Mouse (Mus musculus): Measurements from ENCODE around the gene Dppa4.
"Not testable (repeated sequence)": the region's sequence is repeated elsewhere in the genome, so short reads cannot be mapped to it uniquely, and the experiment has no call there.

The Dppa4 gene

DNA sequence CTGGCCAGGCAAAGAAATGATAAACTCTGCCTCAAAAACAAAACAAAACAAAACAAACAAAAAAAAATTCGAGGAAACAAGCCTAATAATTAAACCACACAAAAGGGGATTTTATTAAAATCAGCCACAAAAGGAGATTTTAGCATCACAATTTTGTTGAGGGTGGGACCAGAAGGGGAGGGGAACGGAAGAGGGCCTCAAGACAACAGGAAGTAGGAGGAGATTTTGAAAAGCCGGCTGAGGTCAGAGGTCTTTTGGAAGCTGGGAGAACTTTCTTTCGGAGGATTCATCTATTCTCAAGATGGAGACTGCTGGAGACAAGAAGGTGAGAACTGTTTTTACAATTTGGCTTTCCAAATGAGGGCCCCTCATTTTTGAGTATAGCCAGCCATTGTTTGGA is at the start of gene Dppa4:
Gene Dppa4 (plus strand): TSS at position 217 of the 400 bp plus-strand sequence.
- no peak for DNase-seq (ENCODE audit: low spot score in 2 of 2)

DNA sequence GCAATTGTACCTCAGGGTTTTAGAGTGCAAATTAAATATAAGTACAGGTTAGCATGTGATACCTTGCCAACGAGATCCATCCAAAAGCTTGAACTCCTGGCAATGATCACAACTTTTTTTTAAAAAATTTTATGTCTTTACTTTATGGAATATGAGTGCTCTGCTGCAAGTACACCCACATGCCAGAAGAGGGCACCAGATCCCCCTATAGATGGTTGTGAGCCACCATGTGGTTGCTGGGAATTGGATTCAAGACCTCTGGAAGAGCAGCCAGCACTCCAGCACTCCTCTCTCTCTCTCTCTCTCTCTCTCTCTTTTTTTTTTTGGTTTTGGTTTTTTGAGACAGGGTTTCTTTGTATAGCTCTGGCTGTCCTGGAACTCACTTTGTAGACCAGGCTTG is 48.5 kb upstream of the Dppa4 start:
- no peak for DNase-seq (ENCODE audit: low spot score in 2 of 2)

DNA sequence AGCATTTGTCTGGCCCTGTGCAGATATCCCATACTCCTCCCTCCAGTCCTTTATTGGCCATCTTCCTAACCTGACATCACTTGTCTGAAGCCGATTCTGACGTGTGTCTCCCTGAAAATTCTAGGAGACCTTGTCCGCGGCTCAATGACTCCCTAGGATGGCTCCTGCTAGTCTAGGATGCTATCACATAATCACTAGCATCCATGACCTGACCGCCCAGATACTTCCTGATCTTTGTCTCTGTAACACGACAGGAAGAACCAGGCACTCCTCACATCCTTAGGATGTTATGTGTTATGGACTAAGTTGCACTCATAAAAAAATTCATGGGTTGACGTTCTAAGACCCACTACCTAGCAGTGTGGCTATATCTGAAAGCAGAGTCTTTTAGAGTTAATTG is 45.9 kb upstream of the Dppa4 start:
- DNase-seq (ENCODE audit: low spot score in 2 of 2): no peak

DNA sequence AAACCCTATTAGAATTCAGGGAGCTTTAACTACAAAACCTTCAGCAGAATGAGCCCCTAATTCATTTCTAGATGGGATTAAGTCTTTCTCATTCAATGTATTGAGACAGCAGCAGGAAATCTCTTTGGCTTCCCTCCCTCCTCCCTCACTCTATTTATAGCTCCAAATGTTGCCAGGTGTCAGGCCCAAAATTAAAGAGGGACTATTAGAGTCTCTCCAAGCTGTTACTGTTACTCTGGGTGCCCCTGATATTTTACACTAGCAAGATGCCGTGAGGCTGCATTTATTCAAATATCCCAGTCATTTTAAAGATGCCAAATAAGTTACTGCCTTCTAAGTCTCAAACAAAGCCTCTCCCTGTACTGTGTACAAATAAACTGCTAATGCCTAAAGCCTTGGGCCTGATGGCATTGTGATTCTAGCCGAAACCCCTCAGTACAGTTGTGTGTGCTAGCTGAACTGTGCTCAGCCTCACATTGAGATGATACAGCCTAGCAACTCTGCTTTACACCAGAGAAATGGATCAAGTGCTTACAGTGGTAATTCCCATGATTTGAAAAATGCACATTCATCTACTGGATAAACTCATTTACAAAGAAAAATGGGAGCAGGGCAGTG is 36.4 kb upstream of the Dppa4 start:
- no peak for DNase-seq (ENCODE audit: low spot score in 2 of 2)

DNA sequence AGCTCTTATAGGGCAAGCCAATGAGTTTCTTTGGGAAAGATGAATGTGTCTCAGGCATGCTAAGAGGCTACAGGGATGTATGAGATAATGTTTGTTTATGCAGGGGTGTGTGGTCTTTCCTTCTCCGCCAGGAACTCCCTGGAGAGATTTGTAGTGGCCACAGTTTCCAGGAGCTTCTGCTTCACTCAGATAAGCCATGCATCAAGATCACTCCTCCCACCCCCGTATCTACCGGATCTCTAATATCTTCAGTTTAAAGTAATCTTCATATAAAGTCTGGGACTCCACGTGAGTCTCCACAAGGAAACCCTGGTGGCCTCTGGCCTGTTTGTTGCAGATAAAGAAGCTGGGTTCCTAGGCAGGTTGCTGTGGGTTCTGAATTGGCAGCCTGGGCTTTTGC is 30.7 kb upstream of the Dppa4 start:
- DNase-seq (ENCODE audit: low spot score in 2 of 2): no peak

DNA sequence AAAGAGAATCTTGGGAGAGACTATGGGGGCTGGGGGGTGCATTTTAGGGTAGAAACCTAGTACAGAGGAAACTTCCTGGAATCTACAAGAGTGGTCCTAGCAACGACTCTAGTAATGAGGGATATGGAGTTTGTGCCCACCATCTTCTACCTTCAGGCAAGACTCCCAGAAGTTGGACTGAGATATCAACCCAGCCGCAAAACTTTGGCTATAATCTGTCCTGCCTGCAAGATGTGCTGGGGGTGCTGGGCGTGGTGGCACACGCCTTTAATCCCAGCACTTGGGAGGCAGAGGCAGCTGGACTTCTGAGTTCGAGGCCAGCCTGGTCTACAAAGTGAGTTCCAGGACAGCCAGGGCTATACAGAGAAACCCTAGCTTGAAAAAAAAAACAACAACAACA is 28.9 kb upstream of the Dppa4 start:
- no peak for DNase-seq (ENCODE audit: low spot score in 2 of 2)

DNA sequence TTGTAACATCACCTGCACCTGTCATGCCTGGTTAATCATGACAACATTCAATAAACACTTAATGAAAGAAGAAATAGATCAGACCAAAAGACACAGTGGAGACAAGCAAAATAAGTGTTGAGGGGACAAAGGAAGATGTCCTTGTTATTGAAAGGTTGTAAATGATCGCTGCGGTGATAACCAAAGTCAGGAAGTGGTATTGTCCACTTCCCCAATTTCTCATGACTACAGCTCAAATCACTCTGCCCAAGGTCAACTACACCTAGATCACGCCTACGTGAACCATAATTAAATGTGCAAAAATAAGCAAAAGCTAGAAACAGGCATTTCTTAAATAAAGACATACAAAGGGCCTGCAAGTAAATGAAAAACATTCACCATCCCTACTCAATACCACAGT is 24.0 kb upstream of the Dppa4 start:
- no peak for DNase-seq (ENCODE audit: low spot score in 2 of 2)

DNA sequence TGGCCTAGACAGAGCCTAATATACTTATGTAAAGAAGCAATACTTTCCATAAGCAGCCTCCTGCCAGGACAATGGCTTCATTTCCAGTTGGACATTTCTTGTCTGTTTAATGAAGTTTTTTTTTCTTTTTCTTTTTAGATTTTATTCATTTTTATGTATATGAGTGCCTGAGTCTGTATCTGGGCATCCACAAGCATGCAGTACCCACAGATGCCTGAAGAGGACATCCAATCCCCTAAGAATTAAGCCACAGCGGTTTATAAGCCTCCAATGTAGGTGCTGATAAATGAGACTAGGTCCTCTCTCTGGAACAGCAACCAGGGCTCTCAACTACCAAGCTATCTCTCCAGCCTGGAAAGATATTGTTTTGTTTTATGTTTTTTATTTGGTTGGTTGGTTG is 20.6 kb upstream of the Dppa4 start:
- DNase-seq (ENCODE audit: low spot score in 2 of 2): no peak

DNA sequence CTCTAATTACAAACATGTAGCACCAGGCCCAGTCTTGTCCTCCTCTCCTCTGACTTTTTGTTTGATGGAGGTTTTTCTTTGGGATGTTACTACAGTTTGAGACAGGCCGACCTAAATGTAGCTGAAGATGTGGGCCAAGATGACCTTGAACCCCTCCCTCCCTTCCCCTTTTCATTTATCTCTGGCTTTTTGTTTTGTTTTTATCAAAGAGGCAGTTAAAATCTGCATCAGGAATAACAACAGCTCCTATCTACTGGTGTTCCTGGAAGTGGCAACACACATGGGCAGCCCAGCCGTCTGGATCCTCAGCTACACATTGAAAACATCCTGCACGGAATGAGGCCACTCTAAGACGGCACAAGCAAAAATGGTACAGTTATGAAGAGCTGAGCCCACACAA is 17.7 kb upstream of the Dppa4 start:
- no peak for DNase-seq (ENCODE audit: low spot score in 2 of 2)

DNA sequence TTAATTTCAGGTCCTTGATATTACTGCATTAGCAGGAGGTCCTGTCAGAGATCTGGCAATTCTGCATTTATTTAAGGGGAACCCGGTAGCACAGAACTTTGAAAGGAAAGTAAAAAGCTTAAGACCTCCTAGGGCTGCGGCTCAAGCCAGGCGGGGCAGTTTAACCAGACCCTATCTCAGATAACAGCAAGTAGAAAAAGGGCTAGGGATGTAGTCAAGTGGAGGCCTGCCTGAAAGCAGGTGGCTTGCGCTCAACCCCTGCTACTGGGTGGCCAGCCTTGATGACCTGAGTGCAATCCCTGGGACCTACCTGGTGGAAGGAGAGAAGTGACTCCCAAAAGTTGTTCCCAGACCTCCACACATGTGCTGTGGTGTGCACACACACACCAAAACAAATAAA is 6.6 kb upstream of the Dppa4 start:
- no peak for DNase-seq (ENCODE audit: low spot score in 2 of 2)

DNA sequence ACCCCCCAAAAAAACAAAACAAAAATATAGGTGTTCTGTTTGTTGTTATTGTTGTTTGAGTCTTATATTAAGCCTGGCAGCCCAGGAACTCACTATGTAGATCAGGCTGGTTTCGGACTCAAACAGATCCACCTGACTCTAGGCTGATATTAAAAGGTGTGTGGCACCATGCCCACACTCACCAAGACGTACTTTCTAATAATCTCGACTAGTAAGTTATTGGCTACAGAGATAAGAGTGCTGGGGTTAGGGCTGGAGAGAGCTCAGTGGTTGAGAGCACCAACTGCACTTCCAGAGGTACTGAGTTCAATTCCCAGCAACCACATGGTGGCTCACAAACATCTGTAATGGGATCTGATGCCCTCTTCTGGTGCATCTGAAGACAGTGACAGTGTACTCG is 2.6 kb upstream of the Dppa4 start:
- no peak for DNase-seq (ENCODE audit: low spot score in 2 of 2)

DNA sequence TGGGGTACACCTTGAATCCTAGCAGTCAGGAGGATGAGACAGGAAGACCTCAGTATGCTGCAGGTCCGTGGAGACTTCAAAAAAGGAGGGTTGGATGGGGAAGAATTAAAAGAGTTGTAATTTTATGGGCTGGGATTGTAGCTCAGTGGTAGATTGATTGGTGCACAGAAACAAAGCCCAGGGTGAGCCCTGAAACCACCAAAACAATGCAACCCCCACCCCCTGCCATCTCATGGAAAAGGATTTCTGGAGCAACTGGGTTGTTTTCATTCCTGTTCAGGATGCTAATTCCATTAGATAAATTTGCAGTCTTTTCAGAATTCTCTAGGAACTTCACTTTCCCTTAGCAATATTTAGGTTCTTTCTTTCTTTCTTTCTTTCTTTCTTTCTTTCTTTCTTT is 732 bp upstream of the Dppa4 start:
- no peak for DNase-seq (ENCODE audit: low spot score in 2 of 2)

DNA sequence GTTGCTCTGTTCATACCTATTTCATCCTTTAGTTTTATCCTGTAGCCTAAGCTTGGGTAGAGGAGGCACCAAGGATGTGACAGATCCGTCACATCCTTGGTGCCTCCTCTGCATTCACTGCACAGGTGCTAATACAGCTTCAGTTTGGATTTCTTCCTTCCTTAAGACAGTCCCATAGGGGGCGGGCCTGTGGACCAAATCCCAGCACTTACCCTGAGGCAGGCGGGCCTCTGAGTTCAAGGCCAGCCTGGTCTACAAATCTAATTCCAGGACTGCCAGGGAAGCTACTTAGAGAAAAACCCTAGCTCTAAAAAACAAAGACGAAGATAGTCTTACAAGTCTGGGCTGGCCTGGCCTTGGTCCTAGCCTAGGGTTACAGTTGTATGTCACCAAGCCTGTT is 2.0 kb downstream of the Dppa4 start:
- no peak for DNase-seq (ENCODE audit: low spot score in 2 of 2)

DNA sequence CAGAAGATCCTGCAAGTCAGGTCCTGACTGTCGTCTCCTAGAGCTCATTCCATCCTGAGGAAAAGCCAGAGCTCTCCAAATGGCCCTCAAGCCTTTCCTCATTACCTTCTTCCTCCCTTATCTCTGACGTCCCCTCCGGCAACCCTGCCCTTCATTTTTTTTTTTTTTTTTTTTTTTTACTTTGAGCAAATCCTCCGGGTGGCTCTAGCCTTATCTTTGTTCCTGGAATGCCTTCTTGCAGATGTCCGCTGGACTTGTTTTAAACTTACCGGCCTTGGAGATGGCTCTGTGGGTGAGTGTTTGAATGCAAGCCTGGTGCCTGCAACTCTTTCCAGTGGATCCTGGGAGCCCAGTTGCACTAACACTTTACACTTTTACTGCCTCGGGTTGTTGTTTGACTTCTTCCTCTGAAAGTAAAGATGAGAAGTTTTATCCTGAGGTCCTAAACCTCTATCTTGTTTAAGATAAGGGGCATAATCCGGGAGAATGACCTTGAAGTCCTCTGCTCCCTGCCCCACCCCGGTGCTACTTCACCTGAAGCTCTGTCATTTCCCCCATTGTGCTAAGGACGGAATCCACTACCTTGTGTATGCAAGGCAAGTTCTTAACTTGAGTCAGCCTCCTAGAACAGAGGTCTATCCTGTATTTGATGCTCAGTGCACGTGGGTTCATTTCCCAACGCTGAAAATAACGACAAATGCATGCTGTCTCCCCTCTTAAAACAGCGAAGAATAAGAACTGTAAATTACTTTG is 14.0 kb downstream of the Dppa4 start:
- no peak for DNase-seq (ENCODE audit: low spot score in 2 of 2)

DNA sequence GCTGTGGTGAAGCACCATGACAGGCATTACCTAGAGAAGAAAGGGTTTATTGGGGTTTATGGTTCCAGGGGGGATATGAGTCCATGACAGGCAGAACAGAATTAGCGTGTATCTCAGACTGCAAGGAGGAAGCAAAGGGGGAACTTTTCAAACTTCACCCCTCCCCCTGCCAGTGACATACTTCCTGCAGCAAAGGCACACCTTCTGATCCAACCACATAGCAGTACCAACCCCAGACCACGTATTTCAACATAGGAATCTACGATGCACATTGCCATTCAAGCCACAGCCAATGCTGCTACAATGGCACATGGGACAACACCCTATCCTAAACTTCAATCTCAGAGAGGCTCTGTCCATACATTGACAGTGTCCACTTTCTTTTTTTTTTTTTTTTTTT is 16.4 kb downstream of the Dppa4 start:
- no peak for DNase-seq (ENCODE audit: low spot score in 2 of 2)

DNA sequence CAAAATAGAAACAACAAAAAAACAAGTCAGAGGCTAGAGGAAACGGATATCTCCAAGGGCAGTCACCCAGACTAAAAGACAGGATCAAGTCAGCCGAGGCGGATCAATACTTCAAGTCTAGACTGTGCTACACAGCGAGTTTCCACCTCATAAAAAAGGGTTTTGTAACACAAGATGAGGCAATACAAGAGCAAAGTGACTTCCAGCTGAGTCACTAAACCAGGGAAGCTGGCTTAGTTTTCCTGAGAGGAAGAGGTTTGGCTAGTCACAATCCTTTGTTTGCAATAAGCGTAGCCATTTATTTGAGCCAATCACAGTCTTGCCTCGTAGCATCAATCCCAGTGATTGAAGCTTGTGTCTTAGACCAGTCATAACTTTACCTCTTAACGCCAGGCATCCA is 20.0 kb downstream of the Dppa4 start, which contains the start of gene Dppa2:
Gene Dppa2 (plus strand): TSS at position 400 of the 400 bp plus-strand sequence.
- DNase-seq (ENCODE audit: low spot score in 2 of 2): no peak

DNA sequence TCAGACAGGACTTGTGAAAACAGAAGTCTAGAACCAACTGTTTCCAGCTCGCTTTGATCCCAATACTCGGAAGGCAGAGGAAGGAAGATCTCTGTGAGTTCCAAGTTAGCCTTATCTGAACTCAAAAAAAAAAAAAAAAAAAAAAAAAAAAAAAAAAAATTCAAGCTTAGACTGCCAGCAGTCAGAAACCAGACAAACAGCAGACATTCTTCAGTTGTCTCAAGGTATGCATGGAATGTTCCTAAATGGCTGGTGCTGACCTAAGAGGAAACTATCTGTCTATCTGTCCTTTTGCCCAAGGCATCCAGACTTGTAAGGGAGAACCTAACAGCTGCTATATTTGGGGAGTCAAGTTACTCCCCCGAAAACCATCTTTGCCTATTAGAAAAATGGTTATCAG is 20.4 kb downstream of the Dppa4 start:
- DNase-seq (ENCODE audit: low spot score in 2 of 2): no peak

DNA sequence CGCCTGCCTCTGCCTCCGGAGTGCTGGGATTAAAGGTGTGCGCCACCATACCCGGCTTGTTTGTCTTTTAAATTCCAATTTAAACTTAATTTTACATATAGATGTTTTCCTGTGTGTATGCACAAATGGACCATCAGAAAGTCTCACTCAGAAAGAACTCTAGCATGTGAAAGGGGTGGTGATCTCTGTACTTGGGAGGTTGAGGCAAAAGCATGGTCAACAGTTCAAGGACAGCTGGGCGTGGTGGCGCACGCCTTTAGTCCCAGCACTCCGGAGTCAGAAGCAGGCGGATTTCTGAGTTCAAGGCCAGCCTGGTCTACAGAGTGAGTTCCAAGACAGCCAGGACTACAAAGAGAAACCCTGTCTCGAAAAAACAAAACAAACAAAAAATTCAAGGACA is 25.4 kb downstream of the Dppa4 start:
- not testable (repeated sequence) for DNase-seq (ENCODE audit: low spot score in 2 of 2)

DNA sequence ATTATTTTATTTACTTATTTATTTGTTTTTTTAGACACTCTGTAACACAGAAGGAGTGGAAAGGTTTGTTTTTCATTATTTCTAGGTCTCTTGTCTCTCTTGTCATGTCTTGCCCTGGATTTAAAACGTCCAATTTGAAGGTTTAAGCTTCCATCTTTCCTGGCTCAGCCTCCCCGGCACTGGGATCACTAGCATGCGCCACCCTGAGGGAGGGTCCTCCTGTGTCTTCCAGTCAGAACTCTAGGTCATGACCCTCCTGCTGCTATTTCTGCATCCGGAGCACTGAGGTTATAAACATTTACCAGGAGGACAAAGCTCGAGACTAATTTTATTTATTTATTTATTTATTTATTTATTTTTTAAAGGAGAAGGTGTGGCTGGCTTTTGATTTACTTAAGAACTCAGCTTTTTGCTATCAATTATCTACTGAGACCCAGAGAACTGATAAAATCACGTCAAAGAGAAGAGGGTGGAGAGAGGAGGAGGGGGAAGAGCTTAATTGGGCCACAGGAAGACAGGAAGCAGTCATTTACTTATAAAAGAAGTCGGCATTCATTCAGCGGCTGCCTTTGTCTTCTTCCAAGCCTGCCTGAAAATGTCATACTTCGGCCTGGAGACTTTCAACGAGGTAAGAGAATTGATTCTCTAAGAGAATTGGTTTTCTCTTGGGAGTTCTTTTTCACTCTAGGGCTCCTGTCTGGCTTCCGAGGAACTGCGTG is 26.5 kb downstream of the Dppa4 start:
- DNase-seq (ENCODE audit: low spot score in 2 of 2): no peak

DNA sequence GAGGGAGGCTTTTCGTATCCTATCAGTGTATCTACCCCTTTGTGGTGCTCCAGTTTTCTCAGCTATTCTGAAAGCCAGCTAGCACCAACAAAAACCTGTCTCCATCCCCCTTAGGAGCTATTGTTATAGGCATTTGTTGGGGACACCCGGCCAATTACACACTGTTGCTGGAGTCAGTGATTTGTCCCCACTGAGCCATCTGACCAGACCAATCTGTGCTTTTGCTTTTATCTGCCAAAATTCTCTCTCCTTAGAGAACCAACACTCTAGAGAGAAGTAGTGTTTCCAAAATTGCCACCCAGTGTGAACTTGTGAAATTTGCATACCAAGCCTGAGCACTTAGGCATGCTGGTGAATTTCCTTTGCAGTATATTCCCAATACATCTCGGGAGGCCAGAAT is 31.8 kb downstream of the Dppa4 start:
- DNase-seq (ENCODE audit: low spot score in 2 of 2): no peak

DNA sequence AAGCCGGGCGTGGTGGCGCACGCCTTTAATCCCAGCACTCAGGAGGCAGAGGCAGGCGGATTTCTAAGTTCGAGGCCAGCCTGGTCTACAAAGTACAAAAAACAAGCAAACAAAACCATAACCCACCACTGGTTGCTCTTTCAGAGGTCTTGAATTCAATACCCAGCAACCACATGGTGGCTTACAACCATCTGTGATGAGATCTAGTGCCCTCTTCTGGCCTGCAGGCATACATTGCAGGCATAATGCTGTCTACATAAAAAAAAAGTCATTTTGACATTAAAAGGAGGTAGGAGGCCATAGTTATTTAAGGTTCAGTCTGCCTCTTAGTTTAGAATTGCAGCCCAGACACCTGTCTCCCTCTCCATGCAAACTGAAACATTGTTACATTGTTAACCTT is 37.2 kb downstream of the Dppa4 start:
- DNase-seq (ENCODE audit: low spot score in 2 of 2): no peak

DNA sequence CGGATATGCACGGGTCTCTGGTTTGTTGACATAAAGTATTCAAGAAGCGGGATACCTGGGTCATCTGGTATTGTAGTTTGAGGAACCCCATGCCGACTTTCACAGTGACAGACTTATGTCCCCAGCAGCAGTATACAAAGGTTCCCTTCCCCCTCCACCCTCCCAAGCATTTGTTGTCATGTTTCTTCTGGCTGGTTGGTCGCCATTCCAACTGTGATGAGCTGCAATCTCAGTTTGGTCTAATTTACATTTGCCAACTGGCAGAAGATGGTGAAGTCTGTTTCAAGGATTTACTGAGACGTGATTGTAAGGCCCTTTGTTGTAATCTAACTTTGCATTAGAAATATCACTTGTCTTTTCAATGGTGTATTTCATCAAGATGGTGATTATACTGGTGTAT is 39.6 kb downstream of the Dppa4 start:
- no peak for DNase-seq (ENCODE audit: low spot score in 2 of 2)
